Mouse (Mus musculus) liver, embryonic 15.5 days (tissue): ENCODE data around the gene Sox8. TPM values are rescaled to one million over a fixed set of nuclear protein-coding genes. Genes with fewer than 3 reads are reported as not detected.

Experiments used
- ATAC-seq: fragments of 200-750 bp; cut with Nextera tagmentation; 2 replicates; pipeline ENCODE4 v1.8.0; 2017; ENCODE audit warnings: moderate number of reproducible peaks, mild to moderate bottlenecking, moderate library complexity; ENCODE audit not compliant: insufficient read depth
- H3K27ac ChIP-seq: fragments of 300-500 bp; sonication (generic); replicated peaks from 2 replicates; pipeline ENCODE4 v1.5.1; 2015; ENCODE audit warnings: mild to moderate bottlenecking, inconsistent platforms
- H3K27me3 ChIP-seq: fragments of 300-500 bp; sonication (generic); 2 replicates; pipeline ENCODE4 v1.6.1; 2015; ENCODE audit warnings: mild to moderate bottlenecking, inconsistent platforms
- H3K36me3 ChIP-seq: fragments of 300-500 bp; sonication (generic); replicated peaks from 2 replicates; pipeline ENCODE4 v1.6.1; 2015; ENCODE audit warnings: moderate library complexity, mild to moderate bottlenecking, inconsistent platforms
- H3K4me1 ChIP-seq: fragments of 300-500 bp; sonication (generic); replicated peaks from 2 replicates; pipeline ENCODE4 v1.6.1; 2015; ENCODE audit warnings: inconsistent platforms
- H3K4me2 ChIP-seq: fragments of 300-500 bp; sonication (generic); 2 replicates; pipeline ENCODE4 v1.6.1; 2015; ENCODE audit warnings: moderate library complexity, mild to moderate bottlenecking, inconsistent platforms
- H3K4me3 ChIP-seq: fragments of 300-500 bp; sonication (generic); replicated peaks from 2 replicates; pipeline ENCODE4 v1.5.1; 2015; ENCODE audit warnings: mild to moderate bottlenecking, inconsistent platforms
- H3K9ac ChIP-seq: fragments of 300-500 bp; sonication (generic); 2 replicates; pipeline ENCODE4 v1.6.1; 2015; ENCODE audit warnings: moderate library complexity, mild to moderate bottlenecking, inconsistent platforms
- H3K9me3 ChIP-seq: fragments of 300-500 bp; sonication (generic); replicated peaks from 2 replicates; pipeline ENCODE4 v1.6.1; 2016; ENCODE audit warnings: inconsistent platforms
- WGBS: fragments of 180-500 bp; shearing (Covaris S2); methylation state at CpG from one replicate; pipeline ENCODE4 v1.1.7; 2015; ENCODE audit warnings: mixed read lengths; ENCODE audit not compliant: insufficient replicate concordance; 5-methylcytosine and 5-hydroxymethylcytosine counted together
- polyA plus RNA-seq: library from polyadenylated mRNA; unstranded; fragments of >200 nt; fragmentation: Nextera tagmentation; extraction: Ambion mirVana; gene quantifications from 2 replicates; pipeline ENCODE4 v1.2.1, GENCODE M21; 2015

Gene Sox8
- polyA plus RNA-seq, 1 experiment from 2014 or later, result 0.21 TPM

DNA sequence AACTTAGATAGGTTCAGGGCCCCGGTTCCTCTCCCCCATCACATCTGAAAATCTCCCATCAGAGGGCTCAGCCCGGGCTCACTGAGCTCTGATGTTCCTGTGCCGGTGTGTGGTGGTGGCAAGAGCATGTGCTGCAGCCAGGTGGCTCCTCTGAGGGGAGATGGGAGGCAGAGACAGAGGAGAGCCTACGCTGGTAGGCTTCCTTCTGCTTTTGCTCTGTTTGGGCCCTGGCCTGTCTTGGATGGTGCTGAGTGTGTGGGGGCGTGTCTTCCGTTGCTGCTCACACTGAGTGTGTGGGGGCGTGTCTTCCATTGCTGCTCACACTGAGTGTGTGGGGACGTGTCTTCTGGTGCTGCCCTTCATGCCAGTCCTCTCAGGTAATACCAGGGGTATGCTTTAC lies 31.9 kb upstream of the Sox8 start:
- no peaks in the 10 kb centered on the region for H3K27me3 ChIP-seq
- 0 out of 2 replicates have a peak, but pooled peaks cover 5% of the 10 kb centered on the region for H3K4me1 ChIP-seq
- no peaks in the 10 kb centered on the region for H3K36me3 ChIP-seq
- 45% methylated on average over 8 of the region's 8 CpGs for WGBS
- H3K9me3 ChIP-seq, result no peaks in the 10 kb centered on the region
- H3K9ac ChIP-seq, result no peak overlapping the region
- H3K27ac ChIP-seq, result no peak overlapping the region
- no peak overlapping the region for H3K4me2 ChIP-seq
- no peak overlapping the region for H3K4me3 ChIP-seq
- no peak for ATAC-seq

- Histone ChIP-seq H3K9ac (no peak overlapping the region), H3K4me1 (no peaks in the 10 kb centered on the region), H3K4me2 (no peak overlapping the region), H3K27me3 (no peaks in the 10 kb centered on the region), H3K4me3 (no peak overlapping the region), H3K36me3 (no peaks in the 10 kb centered on the region), H3K9me3 (no peaks in the 10 kb centered on the region), H3K27ac (no peak overlapping the region)
- 53% methylated on average over 3 of the region's 3 CpGs for WGBS
- no peak for ATAC-seq
Observed at GRCm38 (mm10) chr17:25597537-25597936, 27.1 kb upstream of the Sox8 start.

- no peaks in the 10 kb centered on the region for H3K27me3 ChIP-seq
- WGBS, result 67% methylated on average over 5 of the region's 5 CpGs
- no peak overlapping the region for H3K27ac ChIP-seq
- H3K36me3 ChIP-seq, result peaks cover 6% of the 10 kb centered on the region
- H3K4me1 ChIP-seq, result no peaks in the 10 kb centered on the region
- no peak overlapping the region for H3K4me3 ChIP-seq
- no peak overlapping the region for H3K4me2 ChIP-seq
- no peak overlapping the region for H3K9ac ChIP-seq
- no peaks in the 10 kb centered on the region for H3K9me3 ChIP-seq
- ATAC-seq, result no peak
Observed at GRCm38 (mm10) chr17:25595495-25595894, 25.0 kb upstream of the Sox8 start.

DNA sequence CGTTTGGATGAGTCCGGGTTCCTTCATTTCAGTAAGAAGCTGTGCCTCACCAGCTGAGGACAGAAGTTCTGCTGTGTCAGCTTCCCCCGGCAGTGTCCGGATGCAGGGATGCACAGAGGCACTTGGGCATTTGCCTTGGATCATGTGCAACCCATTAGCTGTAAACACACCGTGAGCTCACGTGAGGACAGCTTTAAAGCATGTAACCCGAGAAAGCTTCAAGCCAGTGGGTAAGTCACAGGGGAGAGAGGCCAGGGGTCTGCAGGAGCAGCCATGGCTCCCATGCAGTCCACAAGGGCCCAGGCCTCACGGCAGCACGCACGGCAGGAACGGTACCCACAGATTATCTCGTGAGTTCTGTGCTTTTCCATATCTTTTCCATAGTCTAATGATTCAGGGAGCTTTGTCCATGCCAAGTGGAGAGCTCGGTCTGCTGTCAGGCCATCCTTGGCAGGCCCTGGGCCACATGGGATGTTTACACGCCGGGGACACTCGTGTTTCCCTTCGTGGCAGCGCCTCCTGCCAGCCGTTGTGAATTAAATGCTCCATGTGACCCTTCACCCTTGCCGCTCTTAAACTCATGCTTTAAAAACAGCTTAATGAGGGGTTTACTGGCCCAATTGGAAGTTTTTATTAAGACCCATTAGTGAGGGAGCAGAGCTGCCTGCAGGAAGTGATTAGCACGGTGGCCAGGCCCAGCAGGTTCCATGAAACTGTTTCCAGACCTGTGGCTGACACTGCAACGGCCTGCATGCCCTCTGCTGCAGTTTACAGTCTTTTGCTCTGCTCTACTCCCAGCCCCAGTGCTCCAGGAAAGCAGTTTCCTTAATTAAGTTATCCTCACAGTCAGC lies 23.1 kb upstream of the Sox8 start:
- Histone ChIP-seq H3K27me3 (no peaks in the 10 kb centered on the region), H3K9me3 (no peaks in the 10 kb centered on the region), H3K4me3 (no peak overlapping the region), H3K36me3 (peaks cover 10% of the 10 kb centered on the region), H3K27ac (no peak overlapping the region), H3K4me1 (no peaks in the 10 kb centered on the region), H3K4me2 (no peak overlapping the region), H3K9ac (no peak overlapping the region)
- 71% methylated on average over 22 of the region's 22 CpGs for WGBS
- no peak for ATAC-seq

DNA sequence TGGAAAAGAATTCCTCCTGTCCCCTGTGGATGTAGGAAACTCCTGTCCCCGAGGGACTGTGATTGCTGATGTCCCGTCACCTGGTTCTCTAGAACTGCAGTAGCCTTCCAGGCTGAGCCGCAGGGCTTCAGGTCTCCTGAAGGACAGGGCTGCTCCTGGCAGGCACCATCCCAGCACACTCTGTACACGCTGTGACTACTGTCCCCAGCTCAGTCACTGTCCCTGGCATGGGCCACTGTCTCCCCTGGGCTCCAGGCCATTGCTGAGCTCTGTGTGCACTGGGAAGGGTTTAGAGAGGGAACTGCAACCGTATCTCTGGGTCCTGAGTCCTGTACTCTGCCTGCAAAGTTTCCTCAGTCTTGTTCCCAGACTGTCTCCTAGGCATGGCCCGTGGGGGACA lies 21.9 kb upstream of the Sox8 start:
- Histone ChIP-seq H3K4me2 (no peak overlapping the region), H3K4me1 (no peaks in the 10 kb centered on the region), H3K27ac (no peak overlapping the region), H3K9me3 (no peaks in the 10 kb centered on the region), H3K27me3 (no peaks in the 10 kb centered on the region), H3K36me3 (peaks cover 16% of the 10 kb centered on the region), H3K9ac (no peak overlapping the region), H3K4me3 (no peak overlapping the region)
- 58% methylated on average over 6 of the region's 6 CpGs for WGBS
- ATAC-seq, result no peak

- Histone ChIP-seq H3K27me3 (no peaks in the 10 kb centered on the region), H3K36me3 (peaks cover 17% of the 10 kb centered on the region), H3K4me1 (no peaks in the 10 kb centered on the region), H3K9ac (no peak overlapping the region), H3K9me3 (no peaks in the 10 kb centered on the region), H3K4me3 (no peak overlapping the region), H3K27ac (no peak overlapping the region), H3K4me2 (no peak overlapping the region)
- WGBS, result 70% methylated on average over 4 of the region's 4 CpGs
- no peak for ATAC-seq
Observed at GRCm38 (mm10) chr17:25590985-25591384, 20.5 kb upstream of the Sox8 start.

DNA sequence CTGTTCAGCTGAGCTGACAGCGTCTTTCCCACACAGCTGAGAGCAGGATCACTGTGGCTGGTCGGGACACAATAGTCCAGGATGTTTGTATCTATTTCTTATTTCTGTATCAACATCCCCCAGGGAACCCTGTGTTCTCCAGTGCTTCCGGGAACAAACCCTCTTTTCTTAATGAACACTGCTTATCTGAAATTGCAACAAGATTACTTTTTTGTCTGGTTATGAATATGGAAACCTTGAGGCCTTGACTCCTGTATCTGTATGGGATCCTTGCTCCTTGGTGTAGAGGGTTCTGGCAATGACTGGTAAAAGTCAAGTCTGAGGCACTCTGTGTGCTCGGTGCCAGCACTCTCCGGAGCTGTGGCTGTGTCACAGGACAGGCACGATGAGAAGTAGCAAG lies 19.6 kb upstream of the Sox8 start:
- Histone ChIP-seq H3K9ac (no peak overlapping the region), H3K36me3 (peaks cover 24% of the 10 kb centered on the region), H3K4me3 (no peak overlapping the region), H3K27me3 (no peaks in the 10 kb centered on the region), H3K4me2 (no peak overlapping the region), H3K4me1 (no peaks in the 10 kb centered on the region), H3K27ac (no peak overlapping the region), H3K9me3 (no peaks in the 10 kb centered on the region)
- no peak for ATAC-seq
- WGBS, result 76% methylated on average over 6 of the region's 6 CpGs

DNA sequence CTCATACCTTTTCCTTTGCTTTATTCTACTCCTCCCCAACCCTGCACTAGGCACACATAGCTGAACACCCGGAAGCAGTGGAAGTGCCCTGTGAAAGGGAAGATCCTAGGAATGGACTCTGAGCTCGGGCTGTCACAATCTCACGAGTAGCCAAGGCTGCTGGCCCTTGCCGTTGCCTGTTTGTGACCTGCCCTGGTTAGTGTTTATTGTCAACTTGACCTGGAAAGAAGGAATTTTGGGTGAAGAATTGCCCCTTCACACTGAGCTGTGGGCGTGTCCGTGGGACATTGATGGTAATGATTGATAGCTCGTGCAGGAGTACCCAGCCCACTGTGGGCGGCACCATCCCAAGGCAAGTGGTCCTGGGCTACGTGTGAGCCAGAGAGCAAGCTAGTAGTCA lies 14.2 kb upstream of the Sox8 start:
- Histone ChIP-seq H3K4me2 (no peak overlapping the region), H3K36me3 (peaks cover 15% of the 10 kb centered on the region; the same call in 1 of the 2 replicates), H3K9ac (no peak overlapping the region), H3K9me3 (no peaks in the 10 kb centered on the region), H3K4me1 (peaks cover 32% of the 10 kb centered on the region), H3K4me3 (no peak overlapping the region), H3K27ac (no peak overlapping the region), H3K27me3 (no peaks in the 10 kb centered on the region)
- no peak for ATAC-seq
- WGBS, result 70% methylated on average over 9 of the region's 9 CpGs

GRCm38 (mm10) chr17:25583858-25584257 lies 13.4 kb upstream of the Sox8 start:
- H3K27ac ChIP-seq, result no peak overlapping the region
- peaks cover 35% of the 10 kb centered on the region for H3K4me1 ChIP-seq
- H3K4me2 ChIP-seq, result no peak overlapping the region
- 25% methylated on average over 8 of the region's 8 CpGs for WGBS
- no peak overlapping the region for H3K4me3 ChIP-seq
- no peak for ATAC-seq
- no peaks in the 10 kb centered on the region for H3K27me3 ChIP-seq
- peaks cover 15% of the 10 kb centered on the region; the same call in 1 of the 2 replicates for H3K36me3 ChIP-seq
- no peak overlapping the region for H3K9ac ChIP-seq
- H3K9me3 ChIP-seq, result no peaks in the 10 kb centered on the region

GRCm38 (mm10) chr17:25583099-25583498 lies 12.6 kb upstream of the Sox8 start:
- Histone ChIP-seq H3K9ac (no peak overlapping the region), H3K4me1 (peaks cover 42% of the 10 kb centered on the region), H3K36me3 (peaks cover 10% of the 10 kb centered on the region; the same call in 1 of the 2 replicates), H3K27ac (no peak overlapping the region), H3K4me2 (no peak overlapping the region), H3K4me3 (no peak overlapping the region), H3K9me3 (no peaks in the 10 kb centered on the region), H3K27me3 (no peaks in the 10 kb centered on the region)
- ATAC-seq, result no peak
- 77% methylated on average over 4 of the region's 4 CpGs for WGBS

DNA sequence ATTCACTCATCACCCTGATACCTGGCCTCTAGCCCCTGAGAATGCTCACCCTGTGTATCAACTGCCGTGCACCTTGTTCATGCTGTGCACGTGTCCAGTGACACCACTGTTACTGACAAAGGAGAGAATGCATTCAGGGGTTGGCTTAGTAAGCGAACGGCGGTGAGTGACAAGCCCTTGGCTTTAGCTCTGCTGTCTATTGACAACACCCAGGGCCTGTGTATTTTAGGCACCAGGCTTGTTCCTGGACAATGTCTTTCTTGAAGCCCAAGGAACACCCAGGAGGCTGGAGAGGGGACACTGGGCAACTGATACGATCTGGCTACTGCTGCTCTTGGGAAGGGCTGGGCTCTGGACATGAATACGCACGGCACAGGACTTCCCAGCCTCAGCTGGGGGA lies 11.6 kb upstream of the Sox8 start:
- H3K4me3 ChIP-seq, result no peak overlapping the region
- H3K27me3 ChIP-seq, result peaks cover 8% of the 10 kb centered on the region
- ATAC-seq, result no peak
- H3K9me3 ChIP-seq, result no peaks in the 10 kb centered on the region
- no peak overlapping the region for H3K9ac ChIP-seq
- peaks cover 42% of the 10 kb centered on the region for H3K4me1 ChIP-seq
- no peak overlapping the region for H3K4me2 ChIP-seq
- peaks cover 8% of the 10 kb centered on the region; the same call in 1 of the 2 replicates for H3K36me3 ChIP-seq
- WGBS, result 83% methylated on average over 8 of the region's 8 CpGs
- no peak overlapping the region for H3K27ac ChIP-seq
